Mouse (Mus musculus): ENCODE results near the gene Krtap1-4. TPM values are rescaled to one million over a fixed set of nuclear protein-coding genes. Genes with fewer than 3 reads are reported as not detected.

The Krtap1-4 gene
- polyA plus RNA-seq, 1 experiment from 2014 or later, result not detected

GRCm38 (mm10) chr11:99590981-99591380 lies 7.5 kb upstream of the Krtap1-4 start, which contains the start of gene Krtap1-3:
Gene Krtap1-3 (minus strand): TSS chr11:99591339.
- H3K27ac ChIP-seq (replicated peaks; ENCODE audit: low read depth, low read length), result no peak within 1 kb of the TSS
- no peak for ATAC-seq (ENCODE audit: low read depth)
- H3K4me2 ChIP-seq (ENCODE audit: low read depth, low read length), result no peak within 1 kb of the TSS
- no peak for DNase-seq (ENCODE audit: low spot score)
- no peaks in the 10 kb centered on the region for H3K36me3 ChIP-seq (ENCODE audit: control insufficient read depth, insufficient read depth, low read length)
- no peaks in the 10 kb centered on the region for H3K4me1 ChIP-seq (ENCODE audit: control insufficient read depth, insufficient read depth, low read length)
- 91% methylated on average over 3 of the region's 6 CpGs for WGBS
- no peaks in the 10 kb centered on the region for H3K27me3 ChIP-seq (replicated peaks; ENCODE audit: control insufficient read depth, insufficient read depth, low read length)
- no peak within 1 kb of the TSS for H3K9ac ChIP-seq (ENCODE audit: low read depth, low read length)
- H3K4me3 ChIP-seq (ENCODE audit: low read depth, low read length), result no peak within 1 kb of the TSS
- H3K9me3 ChIP-seq (ENCODE audit: control insufficient read depth, low read length), result no peaks in the 10 kb centered on the region

GRCm38 (mm10) chr11:99585096-99585495 lies 1.6 kb upstream of the Krtap1-4 start:
- no peak overlapping the region for H3K4me2 ChIP-seq (ENCODE audit: low read depth, low read length)
- no peaks in the 10 kb centered on the region for H3K36me3 ChIP-seq (ENCODE audit: control insufficient read depth, insufficient read depth, low read length)
- no peaks in the 10 kb centered on the region for H3K4me1 ChIP-seq (ENCODE audit: control insufficient read depth, insufficient read depth, low read length)
- DNase-seq (ENCODE audit: low spot score), result no peak
- no peak overlapping the region for H3K4me3 ChIP-seq (ENCODE audit: low read depth, low read length)
- no peak for ATAC-seq (ENCODE audit: low read depth)
- no peak overlapping the region for H3K9ac ChIP-seq (ENCODE audit: low read depth, low read length)
- WGBS, result 89% methylated on average over 7 of the region's 7 CpGs
- H3K9me3 ChIP-seq (ENCODE audit: control insufficient read depth, low read length), result no peaks in the 10 kb centered on the region
- no peaks in the 10 kb centered on the region for H3K27me3 ChIP-seq (replicated peaks; ENCODE audit: control insufficient read depth, insufficient read depth, low read length)
- no peak overlapping the region for H3K27ac ChIP-seq (replicated peaks; ENCODE audit: low read depth, low read length)

- Histone ChIP-seq H3K9ac (ENCODE audit: low read depth, low read length) (no peak overlapping the region), H3K36me3 (ENCODE audit: control insufficient read depth, insufficient read depth, low read length) (no peaks in the 10 kb centered on the region), H3K9me3 (ENCODE audit: control insufficient read depth, low read length) (no peaks in the 10 kb centered on the region), H3K27ac (replicated peaks; ENCODE audit: low read depth, low read length) (no peak overlapping the region), H3K4me1 (ENCODE audit: control insufficient read depth, insufficient read depth, low read length) (no peaks in the 10 kb centered on the region), H3K27me3 (replicated peaks; ENCODE audit: control insufficient read depth, insufficient read depth, low read length) (no peaks in the 10 kb centered on the region), H3K4me3 (ENCODE audit: low read depth, low read length) (no peak overlapping the region), H3K4me2 (ENCODE audit: low read depth, low read length) (no peak overlapping the region)
- DNase-seq (ENCODE audit: low spot score) (no peak), ATAC-seq (ENCODE audit: low read depth) (no peak)
- 83% methylated on average over 6 of the region's 6 CpGs for WGBS
Observed at GRCm38 (mm10) chr11:99581564-99581963, 1.9 kb downstream of the Krtap1-4 start.

GRCm38 (mm10) chr11:99581051-99581450 lies 2.4 kb downstream of the Krtap1-4 start:
- Histone ChIP-seq H3K36me3 (ENCODE audit: control insufficient read depth, insufficient read depth, low read length) (no peaks in the 10 kb centered on the region), H3K4me2 (ENCODE audit: low read depth, low read length) (no peak overlapping the region), H3K4me1 (ENCODE audit: control insufficient read depth, insufficient read depth, low read length) (no peaks in the 10 kb centered on the region), H3K9me3 (ENCODE audit: control insufficient read depth, low read length) (no peaks in the 10 kb centered on the region), H3K27me3 (replicated peaks; ENCODE audit: control insufficient read depth, insufficient read depth, low read length) (no peaks in the 10 kb centered on the region), H3K9ac (ENCODE audit: low read depth, low read length) (no peak overlapping the region), H3K4me3 (ENCODE audit: low read depth, low read length) (no peak overlapping the region), H3K27ac (replicated peaks; ENCODE audit: low read depth, low read length) (no peak overlapping the region)
- 87% methylated on average over 5 of the region's 5 CpGs for WGBS
- DNase-seq (ENCODE audit: low spot score) (no peak), ATAC-seq (ENCODE audit: low read depth) (no peak)

GRCm38 (mm10) chr11:99580636-99581035 lies 2.8 kb downstream of the Krtap1-4 start, which contains the start of gene Krtap1-5:
Gene Krtap1-5 (minus strand): TSS chr11:99581016.
- Histone ChIP-seq H3K27ac (replicated peaks; ENCODE audit: low read depth, low read length) (no peak within 1 kb of the TSS), H3K4me2 (ENCODE audit: low read depth, low read length) (no peak within 1 kb of the TSS), H3K9me3 (ENCODE audit: control insufficient read depth, low read length) (no peaks in the 10 kb centered on the region), H3K4me3 (ENCODE audit: low read depth, low read length) (no peak within 1 kb of the TSS), H3K9ac (ENCODE audit: low read depth, low read length) (no peak within 1 kb of the TSS), H3K4me1 (ENCODE audit: control insufficient read depth, insufficient read depth, low read length) (no peaks in the 10 kb centered on the region), H3K36me3 (ENCODE audit: control insufficient read depth, insufficient read depth, low read length) (no peaks in the 10 kb centered on the region), H3K27me3 (replicated peaks; ENCODE audit: control insufficient read depth, insufficient read depth, low read length) (no peaks in the 10 kb centered on the region)
- WGBS, result 87% methylated on average over 6 of the region's 6 CpGs
- DNase-seq (ENCODE audit: low spot score) (no peak), ATAC-seq (ENCODE audit: low read depth) (no peak)

GRCm38 (mm10) chr11:99574106-99574505 lies 9.3 kb downstream of the Krtap1-4 start:
- Histone ChIP-seq H3K27me3 (replicated peaks; ENCODE audit: control insufficient read depth, insufficient read depth, low read length) (no peaks in the 10 kb centered on the region), H3K27ac (replicated peaks; ENCODE audit: low read depth, low read length) (no peak overlapping the region), H3K4me2 (ENCODE audit: low read depth, low read length) (peak overlapping the region; percentile 30), H3K9ac (ENCODE audit: low read depth, low read length) (no peak overlapping the region), H3K36me3 (ENCODE audit: control insufficient read depth, insufficient read depth, low read length) (no peaks in the 10 kb centered on the region), H3K4me1 (ENCODE audit: control insufficient read depth, insufficient read depth, low read length) (no peaks in the 10 kb centered on the region), H3K4me3 (ENCODE audit: low read depth, low read length) (no peak overlapping the region), H3K9me3 (ENCODE audit: control insufficient read depth, low read length) (no peaks in the 10 kb centered on the region)
- DNase-seq (ENCODE audit: low spot score) (peak; percentile 77), ATAC-seq (ENCODE audit: low read depth) (peak; percentile 87)
- WGBS, result 3% methylated on average over 7 of the region's 7 CpGs

- ATAC-seq (ENCODE audit: low read depth) (no peak), DNase-seq (ENCODE audit: low spot score) (no peak)
- H3K4me1 ChIP-seq (ENCODE audit: control insufficient read depth, insufficient read depth, low read length), result no peaks in the 10 kb centered on the region
- H3K9ac ChIP-seq (ENCODE audit: low read depth, low read length), result no peak overlapping the region
- H3K27me3 ChIP-seq (replicated peaks; ENCODE audit: control insufficient read depth, insufficient read depth, low read length), result no peaks in the 10 kb centered on the region
- H3K4me2 ChIP-seq (ENCODE audit: low read depth, low read length), result no peak overlapping the region
- H3K27ac ChIP-seq (replicated peaks; ENCODE audit: low read depth, low read length), result no peak overlapping the region
- no peak overlapping the region for H3K4me3 ChIP-seq (ENCODE audit: low read depth, low read length)
- no peaks in the 10 kb centered on the region for H3K9me3 ChIP-seq (ENCODE audit: control insufficient read depth, low read length)
- 58% methylated on average over 4 of the region's 4 CpGs for WGBS
- no peaks in the 10 kb centered on the region for H3K36me3 ChIP-seq (ENCODE audit: control insufficient read depth, insufficient read depth, low read length)
Observed at GRCm38 (mm10) chr11:99573164-99573563, 10.3 kb downstream of the Krtap1-4 start.

GRCm38 (mm10) chr11:99566530-99566929 lies 16.9 kb downstream of the Krtap1-4 start, which contains the start of gene Krtap3-1:
Gene Krtap3-1 (minus strand): TSS chr11:99566630.
- Histone ChIP-seq H3K4me3 (ENCODE audit: low read depth, low read length) (no peak within 1 kb of the TSS), H3K27me3 (replicated peaks; ENCODE audit: control insufficient read depth, insufficient read depth, low read length) (no peaks in the 10 kb centered on the region), H3K4me2 (ENCODE audit: low read depth, low read length) (no peak within 1 kb of the TSS), H3K9me3 (ENCODE audit: control insufficient read depth, low read length) (no peaks in the 10 kb centered on the region), H3K27ac (replicated peaks; ENCODE audit: low read depth, low read length) (no peak within 1 kb of the TSS), H3K36me3 (ENCODE audit: control insufficient read depth, insufficient read depth, low read length) (no peaks in the 10 kb centered on the region), H3K9ac (ENCODE audit: low read depth, low read length) (no peak within 1 kb of the TSS), H3K4me1 (ENCODE audit: control insufficient read depth, insufficient read depth, low read length) (no peaks in the 10 kb centered on the region)
- no peak for DNase-seq (ENCODE audit: low spot score)
- 90% methylated on average over 7 of the region's 7 CpGs for WGBS
- ATAC-seq (ENCODE audit: low read depth), result no peak

GRCm38 (mm10) chr11:99562580-99562979 lies 20.9 kb downstream of the Krtap1-4 start:
- no peaks in the 10 kb centered on the region for H3K27me3 ChIP-seq (replicated peaks; ENCODE audit: control insufficient read depth, insufficient read depth, low read length)
- 76% methylated on average over 6 of the region's 6 CpGs for WGBS
- no peaks in the 10 kb centered on the region for H3K36me3 ChIP-seq (ENCODE audit: control insufficient read depth, insufficient read depth, low read length)
- ATAC-seq (ENCODE audit: low read depth) (no peak), DNase-seq (ENCODE audit: low spot score) (no peak)
- H3K9ac ChIP-seq (ENCODE audit: low read depth, low read length), result no peak overlapping the region
- no peak overlapping the region for H3K4me2 ChIP-seq (ENCODE audit: low read depth, low read length)
- no peaks in the 10 kb centered on the region for H3K4me1 ChIP-seq (ENCODE audit: control insufficient read depth, insufficient read depth, low read length)
- no peak overlapping the region for H3K27ac ChIP-seq (replicated peaks; ENCODE audit: low read depth, low read length)
- no peak overlapping the region for H3K4me3 ChIP-seq (ENCODE audit: low read depth, low read length)
- H3K9me3 ChIP-seq (ENCODE audit: control insufficient read depth, low read length), result no peaks in the 10 kb centered on the region
